Mouse (Mus musculus) urinary bladder, postnatal 36 days (tissue): ENCODE measurements at regions not wholly inside any gene's neighbourhood (a gene's known extent, or its start where the extent isn't known, plus 50 kb on each side); places are given as distances from the start of the nearest gene placed in this dataset.
A peak's percentile ranks its signal among the peaks of the same experiment; 100 is the strongest.

Experiments used
- DNase-seq, 2 experiments: peaks; one replicate each; pipeline ENCODE4 v3.0.0; 2022; ENCODE audit warnings: low spot score in 2 of 2, mixed read lengths in 1 of 2

DNA sequence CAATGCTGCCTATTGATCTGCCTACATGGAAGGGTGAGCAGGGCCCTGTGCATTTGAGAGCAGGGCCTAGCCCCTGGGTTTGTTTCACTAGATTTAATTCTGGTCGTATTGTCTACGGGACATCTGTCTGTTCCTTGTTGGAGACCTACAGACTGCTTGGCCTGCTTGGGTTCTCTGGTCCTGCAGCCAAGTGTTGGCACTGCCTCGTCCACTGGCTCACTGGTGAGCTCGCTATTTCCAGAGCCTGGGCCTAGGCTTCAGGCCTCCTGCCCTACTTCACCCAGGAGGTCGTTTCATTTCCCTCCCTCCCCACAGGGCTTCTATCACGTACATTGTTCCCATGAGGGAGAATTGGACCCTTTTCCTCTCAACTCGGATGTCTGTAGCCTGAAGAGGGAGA is 62.2 kb upstream of the Blcap start:
- DNase-seq: no peak

DNA sequence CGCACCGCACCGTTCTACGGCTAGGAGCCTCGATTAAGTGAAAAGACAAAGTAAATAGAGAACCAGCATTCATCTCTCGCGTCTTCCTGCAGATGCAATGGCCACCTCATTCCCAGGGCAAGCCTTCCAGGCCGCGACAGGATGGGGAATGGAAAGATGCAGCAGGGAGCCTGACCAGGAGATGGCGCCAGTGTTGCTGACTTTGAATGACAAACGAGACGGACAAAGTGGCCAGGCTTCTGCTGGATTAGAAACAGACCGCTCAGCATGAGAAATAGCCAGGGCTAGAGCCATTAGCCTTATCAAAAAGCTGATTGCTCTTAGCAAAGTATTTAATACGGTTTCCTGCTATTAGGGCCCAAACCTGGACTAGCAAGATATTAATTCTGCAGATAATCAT is 64.6 kb upstream of the Blcap start:
- peak; percentile 74 to 83 for DNase-seq

DNA sequence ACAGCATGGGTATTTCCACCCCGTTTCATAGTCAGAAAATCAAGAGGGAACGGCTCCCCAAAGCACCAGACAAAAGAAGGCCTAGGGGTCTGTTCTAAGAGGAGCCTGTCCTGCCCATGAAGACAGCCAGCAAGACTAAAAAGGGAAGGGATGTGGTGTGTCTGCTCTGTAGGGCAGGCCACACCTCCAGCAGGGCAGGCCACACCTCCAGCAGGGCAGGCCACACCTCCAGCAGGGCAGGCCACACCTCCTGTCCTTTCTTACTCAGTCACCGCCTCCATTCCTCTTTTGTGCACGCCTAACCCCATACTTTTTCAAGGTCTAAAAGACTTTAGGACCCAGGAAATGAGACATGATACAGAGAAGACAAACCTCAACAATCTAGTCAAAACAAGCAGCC is 69.8 kb upstream of the Blcap start:
- no peak for DNase-seq

DNA sequence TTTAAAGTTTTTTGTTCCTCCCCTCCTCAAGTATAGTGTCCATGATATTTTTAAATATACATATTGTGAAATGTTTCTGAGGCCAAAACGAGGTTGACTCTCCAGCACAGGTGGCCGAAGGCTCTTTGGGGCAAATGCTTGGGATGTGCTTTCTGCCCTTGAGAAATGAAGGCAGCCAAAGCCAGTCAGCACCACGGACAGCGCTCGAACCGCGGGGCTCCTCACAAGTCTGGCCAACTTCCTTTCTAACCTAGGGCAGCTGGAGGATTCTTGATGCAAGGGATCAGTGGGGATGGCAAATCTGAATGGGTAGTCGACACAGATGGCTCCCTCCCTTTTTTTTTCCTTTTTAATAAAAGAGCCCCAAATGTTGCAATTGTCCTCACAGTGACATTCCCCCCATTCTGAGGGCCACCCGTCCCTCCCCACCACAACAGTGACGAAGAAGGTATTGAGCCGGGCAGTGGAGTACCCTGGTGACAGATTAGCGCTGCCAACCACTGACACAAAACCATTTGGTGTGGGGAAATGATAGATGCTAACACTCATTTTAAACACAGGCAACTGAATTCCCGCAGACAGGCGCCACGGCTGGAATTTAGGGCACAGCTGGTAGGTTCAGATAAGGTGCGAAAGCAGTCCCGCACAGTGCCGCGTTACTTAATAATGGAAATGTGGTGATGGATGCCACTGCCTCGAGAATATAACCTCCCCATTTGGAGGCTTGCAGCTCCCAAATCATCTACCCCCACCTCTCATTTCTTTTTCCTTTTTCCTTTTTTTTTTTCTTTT is 73.4 kb upstream of the Ctnnbl1 start:
- DNase-seq: peak in 1 of 2 experiments; percentile 12

DNA sequence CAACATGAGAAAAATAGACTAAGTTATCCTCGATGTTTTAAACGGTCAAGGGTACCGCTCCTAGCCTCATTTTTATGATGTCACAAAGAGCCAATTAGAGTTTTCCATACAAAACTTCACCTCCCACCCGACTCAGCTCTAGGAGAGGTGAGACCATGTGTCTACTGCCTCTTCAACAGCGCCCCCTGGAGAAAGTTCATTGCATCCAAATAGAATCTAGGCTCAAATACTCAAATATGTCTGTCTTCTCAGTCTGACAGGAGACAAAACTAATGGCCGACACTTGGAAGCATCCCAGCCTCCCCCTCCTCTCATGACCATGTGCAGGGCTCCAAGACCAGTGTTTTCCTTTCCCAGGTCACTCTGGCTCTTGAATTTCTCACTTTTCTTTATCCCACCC is 72.7 kb upstream of the Ctnnbl1 start:
- DNase-seq: no peak

DNA sequence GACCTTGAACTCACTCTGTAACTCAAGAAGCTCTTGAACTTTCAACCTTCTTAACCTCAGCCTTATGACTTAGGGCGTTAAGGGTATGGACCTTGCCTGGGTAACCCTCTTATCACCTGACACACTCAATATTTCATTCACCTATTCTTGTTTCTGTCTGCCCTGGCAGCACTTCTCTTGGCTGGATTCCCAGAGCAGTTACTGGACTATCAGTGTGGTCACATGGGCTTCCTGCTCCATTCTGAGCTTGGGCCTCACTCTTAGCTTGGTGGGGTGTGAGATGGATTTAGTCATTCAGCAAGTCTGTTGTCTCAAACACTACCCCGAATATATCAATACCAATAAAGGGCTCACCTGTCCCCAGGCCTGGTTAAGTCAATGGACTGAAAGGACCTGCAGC is 67.0 kb upstream of the Ctnnbl1 start:
- DNase-seq: no peak

DNA sequence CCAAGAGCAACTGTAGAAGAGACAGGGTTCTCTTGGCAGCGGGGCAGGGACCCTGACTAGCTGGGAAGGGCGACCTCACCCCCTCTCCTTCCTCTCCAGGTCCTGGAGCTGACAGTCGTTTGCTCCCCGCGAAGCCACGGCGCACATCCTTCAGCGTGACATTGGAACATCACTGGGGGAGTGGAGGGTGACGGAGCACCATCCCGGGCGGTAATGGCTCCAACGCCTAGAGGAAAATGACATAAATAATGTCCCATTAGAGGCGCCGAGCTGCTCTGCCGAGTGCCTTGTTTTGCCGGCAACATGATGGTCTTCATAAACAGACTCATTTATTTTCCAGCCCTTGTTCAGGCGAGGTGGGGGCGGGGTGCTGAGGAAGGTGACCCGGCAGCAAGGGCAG is 62.3 kb upstream of the Ctnnbl1 start:
- no peak for DNase-seq

DNA sequence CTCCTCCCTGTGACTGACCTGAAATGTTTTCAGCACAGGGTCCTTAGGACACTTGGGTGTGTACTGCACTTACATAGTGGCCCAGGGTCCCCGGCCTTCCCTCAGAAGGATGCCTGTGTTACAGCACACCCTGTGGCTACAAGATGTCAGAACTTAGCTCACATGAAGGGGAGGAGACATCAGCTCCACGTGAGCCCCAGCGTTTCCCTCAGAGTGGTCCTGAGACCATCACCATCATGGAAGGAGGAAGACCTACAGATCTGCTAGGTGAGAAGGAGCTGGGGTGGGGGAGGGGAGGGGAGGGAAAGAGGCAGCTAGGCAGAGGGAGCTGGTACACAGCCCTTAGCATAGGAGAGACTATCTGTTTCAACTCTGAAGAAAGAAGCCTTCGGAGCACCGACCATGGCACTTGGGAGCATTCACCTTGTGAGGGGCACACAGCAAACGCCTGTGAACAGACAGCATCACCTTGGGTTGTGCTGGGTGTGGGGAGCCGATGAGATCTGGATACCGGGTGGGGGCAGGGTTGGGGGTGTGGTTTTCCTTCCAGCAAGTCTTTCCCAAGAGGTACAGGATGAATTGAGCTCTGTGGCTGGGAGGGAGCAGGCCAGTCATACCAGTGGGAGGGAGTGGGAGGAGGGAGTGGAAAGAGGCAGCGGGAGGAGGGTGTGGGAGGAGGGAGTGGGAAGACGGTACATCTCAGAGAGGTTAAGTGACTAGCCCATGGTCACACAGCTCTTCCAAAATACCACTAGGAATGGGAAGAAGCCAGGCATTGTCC is 60.6 kb upstream of the Ctnnbl1 start:
- DNase-seq: no peak

DNA sequence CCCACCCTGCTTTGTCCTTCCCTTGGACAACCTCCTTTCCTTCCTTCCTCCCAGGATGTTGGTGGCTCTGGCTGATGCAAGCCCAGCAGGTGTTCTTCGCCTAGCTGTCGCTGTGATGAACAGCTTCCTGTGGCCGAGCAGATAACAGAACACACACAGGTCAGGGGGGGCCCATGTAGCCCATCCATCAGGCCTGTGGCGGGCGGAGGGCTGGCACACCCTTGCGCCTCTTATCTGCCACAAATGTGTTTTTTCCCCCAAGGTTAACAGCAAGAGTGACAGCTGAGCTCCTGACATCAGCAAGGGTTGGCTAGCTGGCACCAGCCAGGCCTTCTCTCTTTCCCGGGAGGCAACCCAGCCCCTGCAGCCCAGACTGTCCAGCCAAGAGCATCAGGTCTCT is 59.9 kb upstream of the Ctnnbl1 start:
- DNase-seq: no peak

DNA sequence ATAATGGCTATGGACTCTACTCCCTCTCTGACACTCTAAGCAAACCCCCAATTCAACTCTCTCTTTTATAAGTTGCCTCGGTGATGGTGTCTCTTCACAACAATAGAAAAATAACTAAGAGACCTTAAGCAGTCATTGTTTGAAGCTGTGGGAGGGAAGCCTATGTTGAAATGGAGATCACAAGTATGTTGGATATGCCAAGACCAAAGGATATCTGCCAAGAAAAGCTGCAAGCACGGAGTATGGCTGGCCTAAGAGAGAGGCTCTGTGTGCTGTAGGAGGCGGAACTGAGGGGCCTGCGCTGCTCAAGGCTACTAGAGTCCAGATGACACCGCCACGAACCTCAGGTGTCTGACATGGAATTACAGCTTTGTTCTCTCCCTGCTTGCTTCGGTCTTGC is 55.3 kb upstream of the Ctnnbl1 start:
- no peak for DNase-seq
